Mouse (Mus musculus) CH12.LX (cell line): ENCODE measurements at regions not wholly inside any gene's neighbourhood (a gene's known extent, or its start where the extent isn't known, plus 50 kb on each side); places are given as distances from the start of the nearest gene placed in this dataset.

ENCODE experiments used
- DNase-seq: peaks from one replicate; pipeline ENCODE4 v3.0.0-alpha.2; 2013; ENCODE audit errors: extremely low read depth
- H3K27ac ChIP-seq: 2 replicates; pipeline ENCODE4 v1.5.1; 2012; ENCODE audit warnings: low read depth, mild to moderate bottlenecking, control low read depth, moderate library complexity; ENCODE audit not compliant: insufficient read depth
- H3K27me3 ChIP-seq: replicated peaks from 2 replicates; pipeline ENCODE3; 2012; ENCODE audit warnings: inconsistent platforms
- H3K36me3 ChIP-seq, 2 experiments: replicated peaks in 1 of 2; 2 replicates each; pipeline versions ENCODE3 to v1.6.1; 2012; ENCODE audit warnings: inconsistent platforms in 1 of 2, low read length in 1 of 2, mild to moderate bottlenecking in 1 of 2, mixed read lengths in 1 of 2, moderate library complexity in 1 of 2; ENCODE audit not compliant: control insufficient read depth in 1 of 2, insufficient read depth in 1 of 2
- H3K4me1 ChIP-seq, 2 experiments: 2 replicates each; pipeline ENCODE4 v1.6.1; 2012; ENCODE audit warnings: inconsistent platforms in 1 of 2, moderate library complexity in 1 of 2; ENCODE audit not compliant: insufficient read depth in 2 of 2, control insufficient read depth in 1 of 2
- H3K4me2 ChIP-seq: 2 replicates; pipeline ENCODE4 v1.6.1; 2012; ENCODE audit warnings: low read depth, mild to moderate bottlenecking, control low read depth; ENCODE audit not compliant: poor library complexity, insufficient read depth, severe bottlenecking
- H3K4me3 ChIP-seq, 3 experiments: fragments of 150-350 bp in 1 of 3; sonication (generic) in 1 of 3; replicated peaks in 1 of 3; 2 replicates each; pipeline versions ENCODE3 to v1.5.1; 2011 to 2012; ENCODE audit warnings: low read depth in 2 of 3, low read length in 2 of 3, mild to moderate bottlenecking in 2 of 3, moderate library complexity in 2 of 3, control low read depth in 1 of 3, improper control_type of control experiment in 1 of 3, inconsistent platforms in 1 of 3, mixed read lengths in 1 of 3; ENCODE audit not compliant: poor library complexity in 1 of 3
- H3K79me2 ChIP-seq: replicated peaks from 2 replicates; pipeline ENCODE4 v1.6.1; 2012; ENCODE audit warnings: mild to moderate bottlenecking, moderate library complexity; ENCODE audit not compliant: control insufficient read depth, poor library complexity, insufficient read depth, severe bottlenecking; ENCODE audit errors: extremely low read depth
- H3K9ac ChIP-seq: 2 replicates; pipeline ENCODE4 v1.6.1; 2012; ENCODE audit warnings: low read depth, mild to moderate bottlenecking, control low read depth, moderate library complexity; ENCODE audit not compliant: insufficient read depth
- H3K9me3 ChIP-seq: replicated peaks from 2 replicates; pipeline ENCODE3; 2012; ENCODE audit warnings: low read length, inconsistent platforms, mixed read lengths
- CHD1 ChIP-seq: IDR thresholded peaks from 2 replicates; pipeline ENCODE4 v1.6.1; 2012; ENCODE audit warnings: low read depth, low read length, improper control_type of control experiment, inconsistent platforms
- EP300 ChIP-seq: IDR thresholded peaks from 2 replicates; pipeline ENCODE4 v1.6.1; 2011; ENCODE audit warnings: low read length, improper control_type of control experiment
- ETS1 ChIP-seq: conservative IDR thresholded peaks from 2 replicates; pipeline ENCODE4 v1.6.1; 2012; ENCODE audit warnings: low read depth, mild to moderate bottlenecking, inconsistent platforms, low read length, improper control_type of control experiment, moderate library complexity
- HCFC1 ChIP-seq: IDR thresholded peaks from 2 replicates; pipeline ENCODE4 v1.6.1; 2012; ENCODE audit warnings: low read depth, mild to moderate bottlenecking, inconsistent platforms, low read length, improper control_type of control experiment
- JUN ChIP-seq: IDR thresholded peaks from 2 replicates; pipeline ENCODE4 v1.6.1; 2011; ENCODE audit warnings: low read depth, mild to moderate bottlenecking, low read length, improper control_type of control experiment, moderate library complexity; ENCODE audit not compliant: insufficient read depth
- MAFK ChIP-seq: IDR thresholded peaks from 2 replicates; pipeline ENCODE4 v1.6.1; 2011; ENCODE audit warnings: low read length, improper control_type of control experiment; ENCODE audit not compliant: insufficient replicate concordance
- MAX ChIP-seq: IDR thresholded peaks from 2 replicates; pipeline ENCODE4 v1.6.1; 2011; ENCODE audit warnings: low read length, improper control_type of control experiment
- MAZ ChIP-seq: IDR thresholded peaks from 2 replicates; pipeline ENCODE4 v1.6.1; 2012; ENCODE audit warnings: low read depth, mild to moderate bottlenecking, inconsistent platforms, low read length, improper control_type of control experiment, moderate library complexity
- MEF2A ChIP-seq: IDR thresholded peaks from 2 replicates; pipeline ENCODE4 v1.6.1; 2014; ENCODE audit warnings: low read depth, mild to moderate bottlenecking, inconsistent platforms, low read length, improper control_type of control experiment, borderline replicate concordance
- MXI1 ChIP-seq: IDR thresholded peaks from 2 replicates; pipeline ENCODE4 v1.6.1; 2011; ENCODE audit warnings: mild to moderate bottlenecking, low read depth, low read length, improper control_type of control experiment
- MYC ChIP-seq: IDR thresholded peaks from 2 replicates; pipeline ENCODE4 v1.6.1; 2011; ENCODE audit warnings: low read depth, mild to moderate bottlenecking, improper control_type of control experiment, low read length
- NRF1 ChIP-seq: IDR thresholded peaks from 2 replicates; pipeline ENCODE4 v1.6.1; 2014; ENCODE audit warnings: low read depth, mild to moderate bottlenecking, inconsistent platforms, low read length, improper control_type of control experiment, moderate library complexity
- POLR2A ChIP-seq: IDR thresholded peaks from 2 replicates; pipeline ENCODE4 v1.6.1; 2011; ENCODE audit warnings: low read depth, mild to moderate bottlenecking, improper control_type of control experiment, low read length
- RCOR1 ChIP-seq: conservative IDR thresholded peaks from 2 replicates; pipeline ENCODE4 v1.6.1; 2012; ENCODE audit warnings: low read depth, mild to moderate bottlenecking, inconsistent platforms, low read length, improper control_type of control experiment
- SIN3A ChIP-seq: IDR thresholded peaks from 2 replicates; pipeline ENCODE4 v1.6.1; 2012; ENCODE audit warnings: low read length, improper control_type of control experiment, inconsistent platforms
- SMC3 ChIP-seq: IDR thresholded peaks from 2 replicates; pipeline ENCODE4 v1.6.1; 2011; ENCODE audit warnings: low read depth, low read length, improper control_type of control experiment
- USF2 ChIP-seq: conservative IDR thresholded peaks from 2 replicates; pipeline ENCODE4 v1.6.1; 2011; ENCODE audit warnings: low read depth, low read length, improper control_type of control experiment
- ZC3H11A ChIP-seq: IDR thresholded peaks from 2 replicates; pipeline ENCODE4 v1.6.1; 2012; ENCODE audit warnings: low read depth, mild to moderate bottlenecking, inconsistent platforms, low read length, improper control_type of control experiment
- ZMIZ1 ChIP-seq: IDR thresholded peaks from 2 replicates; pipeline ENCODE4 v1.6.1; 2012; ENCODE audit warnings: low read depth, mild to moderate bottlenecking, inconsistent platforms, low read length, improper control_type of control experiment
- ZNF384 ChIP-seq: IDR thresholded peaks from 2 replicates; pipeline ENCODE4 v1.6.1; 2012; ENCODE audit warnings: low read depth, low read length, improper control_type of control experiment, inconsistent platforms
- dilution Hi-C: fragments of 300-500 bp; cut with MboI; formaldehyde crosslinking; loops from 2 replicates; pipeline ENCODE4 v1.14.3; 2020; ENCODE audit warnings: low sequenced_read_pairs; ENCODE audit not compliant: extremely low pct_unique_long_range_greater_than_20kb, extremely low pct_ligation_motif_present
- in situ Hi-C: fragments of 300-500 bp; cut with MboI; formaldehyde crosslinking; loops from 3 replicates; pipeline ENCODE4 v1.14.3; 2019; ENCODE audit warnings: low sequenced_read_pairs, low pct_ligation_motif_present, low pct_unique_long_range_greater_than_20kb, mixed read lengths

- Histone ChIP-seq H3K79me2 (no peaks in the 10 kb centered on the region), H3K27me3 (peaks cover 43% of the 10 kb centered on the region), H3K9ac (no peak overlapping the region)
- no peak for DNase-seq
- no peak for TF ChIP-seq MYC
- TF ChIP-seq HCFC1: no peak
- TF ChIP-seq JUN: no peak
- no peak for TF ChIP-seq ZC3H11A
- TF ChIP-seq EP300: no peak
- TF ChIP-seq MXI1: no peak
- TF ChIP-seq CHD1: no peak
- TF ChIP-seq SIN3A: no peak
- TF ChIP-seq, all 38 proteins: peak for 0
- Histone ChIP-seq H3K4me2 (no peak overlapping the region), H3K4me3 (no peak overlapping the region), H3K27ac (no peak overlapping the region), H3K9me3 (peaks cover 2% of the 10 kb centered on the region), H3K36me3 (no peaks in the 10 kb centered on the region), H3K4me1 (no peaks in the 10 kb centered on the region)
- dilution Hi-C loops (no loop called here), in situ Hi-C loops (loop anchor here (25.0 kb wide), 1 partner anchor 929 kb away; no protein-coding TSS in a partner anchor)
Observed at GRCm38 (mm10) chr6:135433753-135434152, 71.4 kb downstream of the Emp1 start.

- Histone ChIP-seq H3K27ac (no peak overlapping the region), H3K9ac (no peak overlapping the region), H3K79me2 (no peaks in the 10 kb centered on the region), H3K27me3 (peaks cover 33% of the 10 kb centered on the region), H3K4me1 (no peaks in the 10 kb centered on the region), H3K9me3 (peaks cover 5% of the 10 kb centered on the region), H3K36me3 (no peaks in the 10 kb centered on the region), H3K4me3 (no peak overlapping the region), H3K4me2 (no peak overlapping the region)
- in situ Hi-C loops (loop anchor here (25.0 kb wide), 1 partner anchor 926 kb away; no protein-coding TSS in a partner anchor), dilution Hi-C loops (no loop called here)
- no peak for DNase-seq
- TF ChIP-seq RCOR1: no peak
- no peak for TF ChIP-seq USF2
- TF ChIP-seq MAZ: no peak
- TF ChIP-seq ETS1: no peak
- no peak for TF ChIP-seq MAX
- TF ChIP-seq NRF1: no peak
- TF ChIP-seq HCFC1: no peak
- no peak for TF ChIP-seq POLR2A
Observed at GRCm38 (mm10) chr6:135436315-135436714, 74.0 kb downstream of the Emp1 start.

- no peak overlapping the region for H3K4me2 ChIP-seq
- dilution Hi-C loops (no loop called here), in situ Hi-C loops (loop anchor here (25.0 kb wide), 1 partner anchor 924 kb away; no protein-coding TSS in a partner anchor)
- peaks cover 5% of the 10 kb centered on the region for H3K9me3 ChIP-seq
- TF ChIP-seq ZNF384 (no peak), MYC (no peak), USF2 (no peak), MAFK (no peak), HCFC1 (no peak), ETS1 (no peak), ZMIZ1 (no peak), ZC3H11A (no peak), CHD1 (no peak), SMC3 (no peak), MAX (no peak), NRF1 (no peak), MEF2A (no peak)
- no peak overlapping the region for H3K4me3 ChIP-seq
- H3K36me3 ChIP-seq: no peaks in the 10 kb centered on the region
- no peak for DNase-seq
- H3K27ac ChIP-seq: no peak overlapping the region
- peaks cover 35% of the 10 kb centered on the region for H3K27me3 ChIP-seq
- H3K9ac ChIP-seq: no peak overlapping the region
- no peaks in the 10 kb centered on the region for H3K79me2 ChIP-seq
- no peaks in the 10 kb centered on the region for H3K4me1 ChIP-seq
Observed at GRCm38 (mm10) chr6:135438271-135438670, 75.9 kb downstream of the Emp1 start.
